Mouse (Mus musculus): ENCODE measurements at regions not wholly inside any gene's neighbourhood (a gene's known extent, or its start where the extent isn't known, plus 50 kb on each side); places are given as distances from the start of the nearest gene placed in this dataset.

DNA sequence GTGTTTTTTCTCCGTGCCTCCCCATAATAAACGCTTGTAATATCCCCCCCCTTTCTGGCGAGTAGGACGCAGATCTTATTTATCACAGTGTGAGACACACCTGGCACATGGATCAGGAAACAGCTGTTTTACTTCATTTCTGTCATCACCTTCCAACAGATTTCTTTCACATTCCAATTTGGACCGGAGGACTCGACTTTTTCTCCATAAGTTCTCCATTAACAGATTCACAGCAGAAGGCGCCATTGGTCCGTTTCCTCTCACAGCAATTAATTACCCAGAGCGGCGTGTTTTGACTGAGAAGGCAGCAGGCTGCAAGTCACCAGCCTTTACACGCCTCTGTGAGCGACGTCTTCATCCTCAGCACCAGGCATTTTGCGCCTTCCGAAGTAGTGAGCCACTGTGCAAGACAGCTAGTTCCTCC is 258.1 kb upstream of the Nt5e start:
- no peak for DNase-seq (ENCODE audit: low read depth, low spot score)

DNA sequence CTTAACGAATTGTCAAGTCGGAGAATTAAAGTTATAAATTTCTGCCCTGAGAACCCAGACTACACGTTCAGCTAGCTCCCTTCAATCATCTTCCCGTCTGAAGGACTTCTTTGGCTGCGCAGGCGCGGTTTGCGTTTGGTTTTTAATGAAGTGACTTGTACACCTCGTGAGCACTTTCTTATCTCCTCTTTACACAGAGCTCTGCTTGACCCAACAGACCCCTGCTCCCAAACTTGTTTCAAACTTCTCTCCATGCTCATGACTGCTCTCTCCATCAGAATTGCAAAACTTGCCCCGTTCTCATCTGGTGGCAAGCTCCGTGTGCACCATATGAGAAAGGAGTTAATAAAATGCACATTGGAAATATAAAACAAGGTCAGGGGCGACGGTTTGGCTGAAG is 257.2 kb upstream of the Nt5e start:
- DNase-seq (ENCODE audit: low read depth, low spot score), result no peak

DNA sequence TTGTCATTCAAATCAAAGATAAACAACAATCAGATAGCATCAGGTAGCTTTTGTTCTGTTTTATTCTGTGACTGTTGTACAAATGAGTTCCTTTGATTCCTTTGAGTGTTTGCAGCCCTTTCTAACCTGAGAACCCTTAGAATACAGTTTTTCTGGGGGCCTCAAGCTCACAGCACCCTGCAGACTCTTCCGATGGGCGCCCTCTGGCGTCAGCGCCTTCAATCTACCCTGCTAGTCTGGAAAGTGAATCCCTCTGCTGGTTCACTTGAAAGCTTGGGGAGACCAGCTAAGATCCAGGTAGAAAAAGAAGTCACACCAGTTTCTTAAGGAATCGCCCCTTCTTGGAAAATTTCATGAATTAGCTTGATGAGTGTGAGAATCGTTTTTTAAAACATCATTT is 253.8 kb upstream of the Nt5e start:
- DNase-seq (ENCODE audit: low read depth, low spot score), result no peak

DNA sequence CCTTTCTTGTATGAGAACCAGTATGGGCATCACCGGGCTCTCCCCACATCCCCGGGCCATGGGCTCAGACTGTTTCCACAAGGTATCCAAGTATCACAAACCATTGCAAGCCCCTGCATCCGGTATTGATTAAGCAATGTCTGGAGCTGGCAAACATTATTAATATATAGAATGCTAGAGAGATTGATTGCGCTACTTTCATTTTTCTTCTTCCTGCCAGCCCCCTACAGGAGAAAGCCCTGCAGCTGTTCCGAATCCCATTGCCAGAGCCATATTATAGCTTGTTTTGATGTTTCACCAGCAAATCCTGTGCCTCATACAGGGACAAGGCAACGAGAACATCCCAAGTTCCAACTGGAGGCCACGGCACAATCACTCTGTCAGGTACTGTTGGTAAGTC is 253.4 kb upstream of the Nt5e start:
- no peak for DNase-seq (ENCODE audit: low read depth, low spot score)

DNA sequence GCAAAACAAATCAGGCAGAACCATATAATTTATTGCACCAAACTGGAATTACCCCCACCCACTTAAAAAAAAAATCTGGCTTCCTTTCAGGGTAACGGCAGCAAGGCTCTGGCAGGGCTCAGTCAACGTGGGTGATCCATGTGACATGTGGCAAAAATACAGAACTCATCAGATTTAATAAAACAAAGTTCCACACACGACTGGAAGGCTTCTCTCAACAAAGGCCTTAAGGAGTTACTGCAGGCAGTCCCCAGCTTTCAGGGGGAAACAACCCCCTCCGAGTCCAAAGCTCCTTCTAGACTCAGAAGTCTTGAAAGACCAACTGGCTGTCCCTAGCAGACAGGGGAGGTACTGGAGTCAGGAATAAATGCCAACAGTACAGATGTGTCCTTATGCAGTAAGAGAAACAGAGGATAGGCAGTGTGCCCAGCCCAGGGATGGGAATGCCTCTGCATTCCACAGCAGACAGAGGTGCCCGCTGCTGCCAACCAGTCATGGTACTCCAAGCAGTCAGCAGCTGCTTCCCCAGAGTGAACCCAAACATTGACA is 244.0 kb upstream of the Nt5e start:
- no peak for DNase-seq (ENCODE audit: low read depth, low spot score)

DNA sequence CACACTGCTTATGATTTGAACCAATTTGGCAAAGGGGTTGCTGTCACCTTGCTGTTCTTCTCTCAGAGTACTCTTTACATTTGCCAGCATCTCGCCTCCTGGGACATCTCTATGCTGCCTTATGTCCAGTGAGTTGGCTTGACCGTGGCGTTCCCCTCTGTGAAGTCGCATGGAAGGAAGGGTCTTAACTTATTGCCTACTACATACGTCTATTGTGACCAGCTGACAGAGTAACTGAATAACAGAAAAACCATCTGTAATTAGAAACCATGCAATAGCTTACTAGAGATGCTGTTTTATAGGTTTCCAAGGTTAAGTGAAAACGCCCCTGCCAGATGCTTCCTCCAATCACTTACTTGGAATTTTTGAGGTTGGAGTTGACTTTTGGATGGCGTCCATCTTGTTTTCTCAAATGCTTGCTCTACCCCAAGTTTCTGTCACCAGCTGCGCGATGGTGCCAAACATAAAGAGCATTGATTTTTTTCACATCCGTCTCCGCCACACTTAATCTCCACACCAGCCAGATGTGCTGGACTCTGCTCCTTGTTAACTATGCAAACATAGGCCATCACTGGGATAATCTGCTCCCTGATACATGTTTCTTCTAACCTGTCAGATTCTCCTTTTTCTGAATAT is 241.7 kb upstream of the Nt5e start:
- DNase-seq (ENCODE audit: low read depth, low spot score), result no peak

DNA sequence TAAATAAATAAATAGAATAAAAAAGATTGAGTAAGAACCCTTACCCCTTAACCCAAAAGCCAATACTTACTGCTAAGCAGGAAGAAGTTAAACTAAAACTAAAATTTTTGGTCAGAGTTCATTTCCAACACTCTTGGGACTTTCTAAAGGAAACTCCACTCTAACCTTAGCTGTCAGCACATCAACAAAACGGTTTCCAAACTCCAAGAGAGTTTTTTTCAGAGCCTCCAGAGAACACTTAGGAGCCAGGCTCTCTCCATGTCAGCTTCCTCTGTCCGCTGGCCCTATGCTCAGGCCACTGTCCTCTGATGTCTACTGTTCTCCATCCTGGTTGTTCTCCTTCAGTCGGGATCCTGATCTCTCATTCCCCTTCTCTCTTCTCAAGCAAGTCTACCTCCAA is 241.1 kb upstream of the Nt5e start:
- no peak for DNase-seq (ENCODE audit: low read depth, low spot score)

DNA sequence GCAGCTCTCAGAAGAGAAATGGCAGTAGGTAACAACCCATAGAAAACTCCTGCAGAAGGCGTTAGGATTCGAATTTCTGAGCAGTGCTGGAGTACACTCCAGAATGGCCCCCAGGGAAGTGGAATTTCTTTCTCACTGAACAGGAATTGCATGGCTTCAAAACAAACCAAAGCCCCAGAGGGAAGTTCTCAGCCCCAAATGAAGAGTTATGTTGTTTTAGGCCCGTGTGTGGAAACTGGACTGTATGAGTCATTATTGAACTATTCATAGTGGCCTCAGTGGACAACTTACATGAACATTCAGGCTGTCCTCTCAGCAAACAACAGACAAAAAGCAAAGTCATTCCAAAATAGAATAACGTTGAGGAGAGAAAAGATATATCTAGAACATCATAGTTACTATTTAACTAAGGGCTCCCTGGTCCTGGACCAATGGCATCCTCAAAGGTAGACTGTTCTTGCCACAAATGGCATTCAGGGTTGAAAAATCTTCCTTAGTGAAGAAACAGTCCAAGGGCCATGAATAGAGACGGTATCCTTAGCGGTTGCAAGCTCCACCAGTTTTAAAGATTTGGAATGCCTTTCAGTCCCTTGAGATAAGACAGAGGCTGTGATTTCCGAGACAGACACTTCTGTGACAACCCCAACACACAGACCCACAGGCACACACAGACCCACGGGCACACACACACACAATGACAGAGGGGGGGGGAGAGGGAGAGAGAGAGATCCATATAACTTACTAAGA is 235.0 kb upstream of the Nt5e start:
- DNase-seq (ENCODE audit: low read depth, low spot score), result no peak

DNA sequence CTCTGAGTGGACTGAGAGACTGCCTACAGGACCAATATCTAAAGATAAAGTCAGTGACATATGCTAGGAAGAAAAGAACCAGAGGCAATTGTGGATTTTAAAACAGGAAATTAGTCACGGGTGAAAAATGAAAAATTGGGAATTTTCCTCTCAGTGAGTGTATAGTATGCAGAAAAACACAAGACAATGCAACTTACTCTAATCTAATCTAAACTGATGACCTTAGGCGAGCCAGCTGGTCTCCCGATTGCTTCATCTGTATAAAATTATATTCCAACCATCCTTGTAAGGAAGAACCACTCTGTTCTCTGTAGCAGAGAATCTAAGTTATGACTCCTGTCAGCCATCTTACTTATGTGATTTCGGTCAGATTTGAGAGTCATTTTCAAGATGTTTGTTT is 234.4 kb upstream of the Nt5e start:
- no peak for DNase-seq (ENCODE audit: low read depth, low spot score)

DNA sequence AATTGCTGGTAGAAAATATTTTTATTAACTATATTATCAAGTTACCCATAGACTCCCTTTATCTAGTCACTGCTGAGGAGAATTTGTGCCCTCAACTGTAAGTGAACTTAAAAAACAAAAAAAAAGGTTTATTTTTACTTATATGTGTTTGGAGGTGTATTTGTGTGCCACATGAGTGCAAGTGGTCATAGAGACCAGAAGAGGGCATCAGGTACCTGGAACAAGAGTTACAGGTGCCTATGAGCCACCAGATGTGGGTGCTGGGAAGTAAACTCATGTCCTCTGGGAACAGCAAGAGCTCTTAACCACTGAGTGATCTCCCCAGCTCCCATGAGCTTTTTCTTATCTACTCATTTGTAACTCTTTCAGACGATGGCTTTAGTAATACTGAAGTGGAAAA is 213.9 kb upstream of the Nt5e start:
- no peak for DNase-seq (ENCODE audit: low read depth, low spot score)

DNA sequence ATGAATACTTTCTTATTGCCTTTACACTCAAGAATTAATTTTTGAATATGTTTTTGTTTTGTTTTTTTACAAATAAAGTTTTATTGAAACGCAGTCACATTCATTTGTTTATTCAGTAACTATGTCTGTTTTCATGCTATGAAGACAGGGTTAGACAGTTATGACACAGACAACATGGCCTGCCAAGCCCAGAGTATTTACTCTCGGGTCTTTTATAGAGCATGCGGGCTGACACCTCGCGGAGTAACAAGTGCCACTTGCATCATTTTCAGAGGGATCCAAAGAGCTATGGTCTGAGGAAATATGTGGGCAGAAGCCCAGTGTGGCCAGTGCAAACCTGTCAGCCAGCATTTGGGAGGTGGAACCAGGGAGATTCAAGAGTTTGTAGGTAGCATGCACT is 206.5 kb upstream of the Nt5e start:
- DNase-seq (ENCODE audit: low read depth, low spot score), result no peak

DNA sequence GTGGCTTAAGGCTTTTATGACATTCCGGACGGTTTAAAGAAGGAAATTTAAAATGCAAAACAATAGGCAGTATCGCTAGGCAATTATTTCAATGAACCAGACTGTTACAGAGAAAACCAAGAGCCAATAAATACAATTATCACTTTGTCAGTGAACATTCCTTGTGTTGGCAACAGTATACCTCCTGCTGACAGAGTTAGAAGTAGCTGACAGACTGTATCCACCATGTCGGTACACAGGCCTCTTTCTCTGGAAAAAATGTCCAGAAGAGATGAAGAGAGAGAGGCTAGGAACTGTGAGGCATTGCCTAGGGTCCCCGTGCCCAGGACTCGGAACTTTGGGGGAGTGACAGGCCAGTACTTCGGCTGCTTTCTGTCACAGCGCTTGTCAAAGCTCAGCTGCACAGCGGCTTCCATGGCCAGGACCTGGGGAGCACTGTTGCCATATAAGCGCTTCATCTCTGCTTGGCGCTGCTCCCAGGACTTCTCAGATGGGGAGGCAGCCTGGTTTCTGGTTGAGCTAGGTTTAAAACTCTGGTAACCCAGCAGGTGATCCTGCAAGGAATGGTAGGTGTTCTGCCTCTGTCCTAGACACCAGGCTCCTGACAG is 205.9 kb upstream of the Nt5e start:
- no peak for DNase-seq (ENCODE audit: low read depth, low spot score)

DNA sequence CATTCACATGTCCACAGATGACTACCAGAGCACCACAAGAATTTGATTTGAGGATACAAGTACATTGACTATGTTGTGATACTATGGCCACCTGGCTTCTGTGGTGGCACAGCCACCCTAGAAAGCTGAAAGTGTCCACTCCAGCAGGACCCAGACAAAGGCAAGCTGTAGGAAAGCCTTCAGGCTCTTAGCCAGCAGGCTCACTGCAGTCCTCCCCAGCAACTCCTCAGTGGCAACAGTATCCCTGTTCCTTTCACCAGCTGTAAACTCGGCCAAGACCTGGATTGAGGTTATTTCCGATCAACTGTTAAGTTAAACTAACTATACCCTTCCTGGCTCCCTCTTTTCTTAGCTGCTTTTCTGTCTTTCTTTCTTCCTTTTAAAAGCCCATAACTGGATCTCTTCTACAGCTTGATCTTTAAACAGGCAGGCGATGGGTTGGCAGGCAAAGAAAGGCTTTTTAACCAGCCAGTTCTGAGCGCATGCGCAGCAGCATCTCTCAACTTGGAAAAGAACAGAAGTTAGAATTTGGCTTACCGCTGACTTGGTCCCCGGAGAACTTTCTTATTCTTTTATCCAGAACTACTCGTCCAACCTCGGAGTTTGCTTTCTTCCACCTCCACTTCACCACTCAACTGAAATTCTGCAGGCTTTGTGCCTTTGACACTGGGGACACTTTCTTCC is 202.5 kb upstream of the Nt5e start:
- DNase-seq (ENCODE audit: low read depth, low spot score), result no peak

DNA sequence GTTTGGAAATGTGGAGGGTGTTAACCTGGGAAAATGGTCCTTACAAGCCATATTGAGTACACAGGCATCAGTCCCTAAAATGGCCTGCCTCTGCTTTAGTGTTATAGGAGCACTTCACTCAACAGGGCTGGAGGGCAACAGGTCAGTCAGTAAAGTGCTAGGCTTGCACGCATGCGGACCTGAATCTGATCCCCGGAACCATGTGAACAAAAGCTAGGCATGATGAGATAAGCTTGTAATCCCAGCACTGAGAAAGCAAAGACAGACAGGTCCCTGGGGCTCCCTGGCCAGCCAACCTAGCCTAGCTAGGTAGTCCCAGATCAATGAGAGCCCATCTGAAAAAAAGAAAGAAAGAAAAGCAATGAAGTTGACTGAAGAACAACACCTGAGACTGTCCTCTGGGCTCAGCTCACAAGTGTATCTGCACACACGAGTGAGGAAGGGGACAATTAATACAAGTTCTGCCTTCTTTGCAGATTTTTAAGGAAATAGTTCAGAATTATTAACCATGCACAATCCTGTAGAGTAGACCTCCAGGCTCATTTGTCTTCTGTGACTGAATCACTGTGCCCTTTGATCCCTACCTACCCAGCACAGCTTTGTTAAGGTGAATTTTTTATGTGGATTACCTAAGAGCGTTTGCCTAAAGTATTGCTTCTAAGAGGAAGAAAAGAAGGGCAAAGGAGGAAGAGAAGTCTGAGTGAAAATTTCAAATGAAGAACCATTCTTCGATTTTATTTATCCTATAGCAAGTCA is 163.8 kb upstream of the Nt5e start:
- no peak for DNase-seq (ENCODE audit: low read depth, low spot score)

DNA sequence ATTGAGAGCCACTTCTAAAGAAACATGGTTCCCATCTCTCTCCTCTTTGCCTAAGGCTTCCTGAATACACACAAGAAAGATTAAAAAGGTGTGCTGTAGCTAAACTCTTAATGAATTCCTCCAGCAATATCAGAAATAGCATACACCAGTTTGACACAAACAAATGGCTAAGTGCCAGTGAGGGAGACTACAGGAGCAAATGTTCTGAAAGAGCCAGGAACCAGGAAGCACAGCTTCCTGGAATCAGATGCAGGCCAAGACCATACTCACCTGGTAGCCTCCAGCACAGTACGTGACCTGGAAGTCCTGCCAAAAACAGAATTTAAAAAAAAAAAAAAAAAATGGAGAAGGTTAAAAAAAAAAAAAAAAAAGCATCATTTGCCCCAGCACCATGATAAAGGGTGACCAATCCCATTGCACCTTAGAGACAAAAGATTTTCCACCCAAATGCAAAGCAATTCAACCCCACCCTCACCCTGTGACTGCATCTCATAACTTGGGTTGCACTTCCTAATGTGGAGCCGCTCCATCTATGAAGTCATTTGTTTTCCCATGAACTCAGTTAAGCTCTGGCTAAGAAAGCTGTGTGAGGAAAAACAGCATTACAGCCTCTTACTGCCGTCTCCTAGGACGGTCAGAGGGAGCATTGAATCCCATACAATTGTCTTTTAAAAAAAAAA is 149.3 kb upstream of the Nt5e start:
- DNase-seq (ENCODE audit: low read depth, low spot score), result no peak

DNA sequence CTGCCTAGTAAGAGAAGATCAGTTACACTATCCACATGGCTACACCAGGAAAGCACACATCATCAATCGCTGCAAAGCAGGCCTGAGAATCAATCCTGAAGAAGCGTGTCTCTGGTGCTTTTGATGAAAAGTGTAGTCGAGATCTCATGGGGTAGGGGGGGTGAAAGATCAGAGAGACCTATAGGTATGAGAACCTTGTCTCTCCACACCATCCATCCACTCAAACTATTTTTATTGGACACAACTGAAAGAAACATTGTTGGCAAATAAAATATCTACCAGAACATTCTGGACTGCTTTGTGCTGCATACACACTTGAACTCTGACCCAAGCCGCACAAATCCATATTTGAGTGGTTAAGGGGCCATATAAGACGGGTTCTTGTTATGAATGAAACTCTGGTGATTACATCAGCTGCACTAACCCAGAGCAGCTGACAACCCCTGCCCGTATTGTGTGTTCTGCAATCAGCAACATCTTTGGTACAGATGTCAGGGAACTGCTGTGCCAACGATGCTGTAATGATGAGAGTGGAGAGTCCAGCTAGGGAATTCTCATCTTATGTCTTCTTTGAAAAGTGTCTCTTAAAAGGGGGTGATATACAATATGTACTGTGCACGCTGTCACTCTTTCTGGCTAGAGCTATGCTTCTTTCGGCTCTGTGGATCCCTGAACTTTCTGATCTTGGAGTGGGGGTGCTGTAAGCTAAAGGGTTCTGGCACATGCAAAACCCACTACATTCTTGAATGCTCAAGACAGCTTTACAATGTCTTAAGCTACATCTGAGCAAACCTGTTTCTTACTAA is 145.6 kb upstream of the Nt5e start:
- DNase-seq (ENCODE audit: low read depth, low spot score), result no peak

DNA sequence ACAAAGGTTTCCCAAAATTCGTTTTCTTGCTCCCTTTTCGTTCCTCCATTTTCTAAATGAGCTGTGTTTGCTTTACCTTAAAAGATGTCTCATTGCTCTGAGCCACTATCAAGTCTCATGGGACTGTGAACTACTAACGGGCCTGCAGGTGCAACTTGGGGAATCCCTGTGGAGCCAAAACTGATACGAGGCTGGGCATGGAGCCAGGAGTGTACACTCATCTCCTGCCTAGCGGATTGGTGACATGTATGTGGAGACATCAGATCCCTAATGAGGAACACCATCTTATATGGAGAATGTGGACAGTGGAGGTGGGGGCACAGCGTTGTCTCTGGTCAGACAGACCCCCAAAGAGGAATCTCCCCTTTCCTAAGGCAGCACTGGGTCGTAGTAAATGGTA is 119.6 kb upstream of the Nt5e start:
- DNase-seq (ENCODE audit: low read depth, low spot score), result no peak

DNA sequence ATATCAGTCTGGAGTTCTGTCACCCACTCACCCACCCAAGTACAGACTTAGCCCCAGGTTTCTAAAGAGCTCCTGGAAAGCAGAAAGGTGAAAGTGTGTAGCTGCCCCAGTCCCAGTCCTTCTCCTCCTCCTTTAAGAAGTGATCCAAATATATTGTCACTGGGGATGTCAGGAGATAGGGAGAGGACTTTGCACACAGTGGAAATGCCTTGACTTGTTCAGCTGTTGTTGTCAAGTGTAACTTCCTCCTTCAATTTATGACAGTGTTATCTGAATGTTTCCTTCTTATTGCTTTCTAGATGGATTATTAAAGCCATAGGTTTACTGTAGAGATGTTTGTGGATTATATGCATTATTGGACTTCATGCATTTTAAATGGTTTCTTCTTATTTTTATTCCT is 119.0 kb upstream of the Nt5e start:
- DNase-seq (ENCODE audit: low read depth, low spot score), result no peak

DNA sequence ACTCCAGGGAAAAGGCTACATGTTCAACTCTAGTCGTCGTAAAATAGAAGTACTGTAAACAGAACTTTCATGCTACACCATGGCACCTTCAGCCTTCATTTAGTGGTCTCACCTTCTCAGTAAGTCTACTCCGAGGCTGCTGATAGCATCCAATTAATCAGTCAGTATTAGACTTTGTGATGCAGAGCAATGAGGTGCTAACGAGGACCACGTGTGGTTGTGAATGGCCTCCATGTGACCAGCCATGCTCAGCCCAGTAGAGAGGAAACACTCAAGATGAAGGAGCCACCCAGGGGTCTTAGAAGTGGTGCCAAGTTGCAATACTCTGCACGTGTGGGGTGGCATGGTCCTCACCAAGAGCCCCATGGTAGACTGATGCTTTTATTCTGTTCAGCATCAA is 112.2 kb upstream of the Nt5e start:
- no peak for DNase-seq (ENCODE audit: low read depth, low spot score)

DNA sequence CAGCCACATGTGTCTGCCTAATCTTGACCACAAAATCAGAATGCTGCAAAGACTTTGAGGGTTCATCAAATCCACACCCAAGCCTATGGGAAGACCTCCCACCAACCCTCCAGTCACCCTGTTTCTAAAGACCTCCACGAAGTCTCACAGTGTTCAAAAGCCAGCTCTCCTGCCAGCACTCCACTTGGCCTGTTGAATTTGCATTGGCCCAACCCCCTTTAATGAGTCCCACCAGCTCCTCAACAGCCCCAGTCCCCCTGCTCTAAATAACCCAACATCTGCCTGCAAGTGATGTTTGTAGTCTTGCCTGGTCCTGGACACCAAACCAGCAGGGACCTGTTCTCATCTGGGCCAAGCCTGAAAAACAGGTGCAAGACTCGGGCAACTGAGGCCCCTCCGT is 106.6 kb upstream of the Nt5e start:
- DNase-seq (ENCODE audit: low read depth, low spot score), result no peak

Data from CD4-positive helper T cell, adult 2 months (primary cell).